Mouse (Mus musculus) lung, postnatal 14 days (tissue): ENCODE data around the gene Tdrkh.
A peak's percentile ranks its signal among the peaks of the same experiment; 100 is the strongest.

ENCODE experiments used
- DNase-seq: peaks from one replicate; pipeline ENCODE4 v3.0.0; 2021

The Tdrkh gene

GRCm38 (mm10) chr3:94391001-94391400 lies 22.1 kb upstream of the Tdrkh start:
- DNase-seq = no peak

GRCm38 (mm10) chr3:94392128-94392527 lies 20.9 kb upstream of the Tdrkh start:
- DNase-seq = no peak

DNA sequence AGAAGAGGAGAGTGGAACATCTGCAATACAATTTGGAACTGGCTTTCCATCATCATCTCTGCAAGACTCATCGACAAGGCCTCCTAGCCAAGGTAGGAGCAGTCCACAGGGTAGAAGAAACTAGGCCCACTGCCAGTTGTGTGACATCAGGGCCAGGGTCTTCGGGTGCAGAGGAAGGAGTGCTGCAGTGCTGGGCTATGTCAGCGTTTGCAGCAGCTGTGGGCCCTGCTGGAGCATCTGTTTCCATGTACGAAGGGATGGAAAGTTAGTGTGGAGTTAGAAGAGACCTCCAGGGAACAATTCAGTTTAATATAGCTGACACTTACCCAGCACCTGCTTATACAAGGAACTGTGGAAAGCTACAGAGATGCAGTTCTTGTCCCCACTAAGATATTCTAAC lies 20.0 kb upstream of the Tdrkh start:
- DNase-seq = no peak

- DNase-seq = no peak
Measured at GRCm38 (mm10) chr3:94396336-94396735, 16.7 kb upstream of the Tdrkh start.

GRCm38 (mm10) chr3:94396851-94397250 lies 16.2 kb upstream of the Tdrkh start:
- DNase-seq = no peak

DNA sequence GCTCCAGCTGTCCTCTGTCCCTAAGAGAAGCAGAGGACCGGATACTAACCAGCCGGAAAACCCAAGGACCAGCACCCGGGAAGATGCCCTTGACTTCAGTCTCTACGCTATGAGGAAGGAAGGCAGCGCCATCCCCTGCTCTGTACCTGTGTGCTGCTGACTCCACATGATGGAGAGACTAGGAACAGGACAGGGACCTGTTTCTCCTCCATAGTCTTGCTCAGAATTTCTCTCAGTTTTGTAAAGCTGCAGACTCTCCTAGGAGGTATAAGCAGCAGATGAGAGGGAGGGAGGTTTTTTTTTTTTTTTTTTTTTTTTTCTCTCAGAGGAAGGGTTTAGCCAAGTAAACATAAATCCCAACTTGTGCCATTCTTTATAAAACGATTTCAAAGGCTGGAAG lies 14.9 kb upstream of the Tdrkh start, which contains the start of gene Lingo4:
TSS of gene Lingo4 (plus strand) at position 301 of the 400 bp plus-strand sequence.
- no peak for DNase-seq

- DNase-seq = no peak
Measured at GRCm38 (mm10) chr3:94398943-94399481, 14.1 kb upstream of the Tdrkh start.

GRCm38 (mm10) chr3:94399663-94400310 lies 13.3 kb upstream of the Tdrkh start:
- DNase-seq = no peak

DNA sequence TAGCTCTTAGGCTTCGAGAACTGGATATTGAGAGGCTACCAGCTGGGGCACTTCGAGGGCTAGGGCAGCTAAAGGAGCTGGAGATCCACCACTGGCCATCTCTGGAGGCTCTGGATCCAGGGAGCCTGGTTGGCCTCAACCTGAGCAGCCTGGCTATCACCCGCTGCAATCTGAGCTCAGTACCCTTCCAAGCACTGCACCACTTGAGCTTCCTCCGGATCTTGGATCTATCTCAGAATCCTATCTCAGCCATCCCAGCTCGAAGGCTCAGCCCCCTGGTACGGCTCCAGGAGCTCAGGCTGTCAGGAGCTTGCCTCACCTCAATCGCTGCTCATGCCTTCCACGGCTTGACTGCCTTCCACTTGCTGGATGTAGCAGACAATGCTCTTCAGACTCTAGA lies 10.6 kb upstream of the Tdrkh start:
- no peak for DNase-seq

DNA sequence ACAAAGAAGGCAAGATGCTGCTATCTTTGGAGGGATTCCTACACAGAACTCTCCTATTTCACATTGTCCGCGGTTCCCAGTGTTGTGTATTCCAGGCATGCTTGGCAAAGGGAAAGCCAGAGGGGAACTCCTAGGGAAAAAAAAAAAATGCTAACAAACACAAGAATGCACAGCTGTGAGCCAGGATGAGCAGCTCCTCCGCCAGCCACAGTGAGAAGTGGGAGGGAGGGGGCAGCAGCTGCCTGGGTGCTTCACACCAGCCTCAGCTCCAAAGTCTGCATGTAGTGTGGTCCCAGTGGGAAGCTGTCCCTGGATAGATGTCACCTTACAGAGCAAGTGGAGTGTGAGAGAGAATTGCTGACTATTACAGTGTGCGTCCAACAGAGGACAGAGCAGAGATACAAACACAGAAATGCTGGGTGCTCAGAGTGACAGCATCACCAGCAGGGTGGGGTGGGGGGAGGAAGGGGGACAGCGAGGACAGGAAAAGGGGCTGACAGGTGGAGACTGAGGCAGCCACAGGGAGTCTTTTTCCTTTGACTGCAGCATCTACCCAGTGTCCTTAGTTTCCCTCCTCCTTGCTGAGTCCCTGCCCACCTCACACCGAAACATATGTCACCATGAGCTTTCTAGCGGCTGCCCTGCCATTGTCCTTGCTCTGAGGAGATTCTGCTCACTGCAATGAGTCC lies 8.6 kb upstream of the Tdrkh start:
- peak; percentile 8 for DNase-seq

DNA sequence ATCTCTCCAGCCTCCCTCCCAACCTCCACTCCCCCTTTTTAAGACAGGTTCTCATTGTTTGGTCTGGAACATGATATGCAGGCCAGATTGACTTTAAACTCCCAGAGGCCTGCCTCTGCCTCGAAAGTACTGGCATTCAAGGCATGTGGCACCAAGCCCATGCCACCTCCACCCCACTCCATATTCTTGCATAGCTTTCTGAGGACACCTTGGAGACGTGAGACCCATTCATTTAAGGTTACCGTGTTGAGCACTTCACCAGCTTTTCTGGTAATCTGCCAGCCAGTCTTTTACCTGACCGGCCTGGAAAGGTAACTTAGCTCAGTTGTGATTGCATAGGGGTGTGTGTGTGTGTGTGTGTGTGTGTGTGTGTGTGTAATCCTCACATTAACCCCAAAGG lies 7.5 kb upstream of the Tdrkh start:
- DNase-seq = peak; percentile 26

DNA sequence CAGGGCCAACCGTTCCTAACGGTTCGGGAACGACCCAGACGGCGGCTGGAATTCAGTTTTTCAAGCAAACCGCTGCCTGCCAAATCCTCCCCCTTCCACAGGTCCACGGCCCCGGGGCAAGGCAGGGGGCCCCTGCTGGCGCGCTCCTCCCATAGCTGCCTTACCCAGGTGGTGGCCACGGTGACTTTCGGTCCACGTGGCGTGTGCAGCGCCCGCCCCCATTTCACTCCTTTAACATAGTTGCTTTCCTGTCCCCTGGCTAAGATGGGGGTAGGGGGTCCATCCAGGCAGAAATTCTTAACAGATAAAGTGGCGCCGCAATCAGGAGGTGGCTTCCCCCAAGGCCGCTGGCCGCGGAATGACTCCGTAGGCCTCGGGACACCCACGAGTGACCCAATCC lies 543 bp upstream of the Tdrkh start:
- DNase-seq = no peak

DNA sequence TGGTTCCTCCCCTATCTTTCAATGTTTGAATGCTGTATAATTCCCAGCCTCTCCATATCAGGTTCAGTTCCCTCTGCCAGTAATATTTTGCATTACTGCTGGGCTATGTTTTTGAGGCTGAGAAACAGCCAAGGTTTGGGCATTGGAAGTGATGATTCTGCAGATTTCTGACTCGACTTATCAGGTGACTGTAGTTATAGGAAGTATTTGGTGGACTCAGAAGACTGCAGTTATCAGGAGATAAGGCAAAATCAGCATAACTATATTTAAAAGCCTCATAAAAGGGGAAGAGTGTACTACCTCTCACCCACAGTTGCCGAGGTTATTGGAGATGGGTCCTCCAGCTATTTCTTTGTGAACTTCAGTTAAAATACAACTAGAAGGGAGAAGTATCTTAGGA lies 17.9 kb downstream of the Tdrkh start:
- no peak for DNase-seq

DNA sequence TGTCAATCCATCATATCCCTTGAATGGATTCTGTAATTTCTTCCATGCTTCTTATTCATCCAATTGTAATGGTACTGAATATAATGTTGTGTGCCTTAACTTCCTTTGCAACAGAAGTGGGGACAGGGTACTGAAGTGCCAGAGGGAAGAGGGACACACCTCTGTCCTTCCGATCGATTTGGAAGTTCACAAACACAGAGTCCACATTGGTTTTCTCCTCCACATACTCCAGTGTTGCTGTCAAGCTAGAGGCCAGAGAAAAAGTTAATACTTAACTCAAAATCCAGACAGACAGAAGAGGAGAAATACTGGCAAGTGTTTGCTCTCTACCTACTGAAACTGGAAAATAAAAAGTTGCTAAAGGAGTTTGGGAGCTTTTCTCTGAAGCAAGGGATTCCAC lies 21.2 kb downstream of the Tdrkh start:
- no peak for DNase-seq

DNA sequence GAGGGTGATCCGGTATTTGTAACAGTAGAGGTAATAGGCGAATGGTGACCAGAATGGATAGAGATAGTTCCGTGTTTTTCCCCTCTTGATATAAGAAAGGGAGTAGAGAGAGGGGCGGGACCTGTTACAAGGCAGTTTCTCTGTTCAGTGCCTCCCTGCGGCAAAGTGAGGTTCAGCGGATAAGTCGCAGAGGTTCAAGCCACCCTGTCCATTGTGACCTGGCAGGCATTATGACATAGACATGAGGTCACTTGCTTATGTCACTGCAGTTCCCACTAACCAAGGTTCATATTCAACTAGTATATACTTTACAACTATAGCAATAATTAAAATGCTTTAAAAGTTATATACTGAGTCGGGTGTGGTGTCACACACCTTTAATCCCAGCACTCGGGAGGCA lies 23.3 kb downstream of the Tdrkh start:
- no peak for DNase-seq

DNA sequence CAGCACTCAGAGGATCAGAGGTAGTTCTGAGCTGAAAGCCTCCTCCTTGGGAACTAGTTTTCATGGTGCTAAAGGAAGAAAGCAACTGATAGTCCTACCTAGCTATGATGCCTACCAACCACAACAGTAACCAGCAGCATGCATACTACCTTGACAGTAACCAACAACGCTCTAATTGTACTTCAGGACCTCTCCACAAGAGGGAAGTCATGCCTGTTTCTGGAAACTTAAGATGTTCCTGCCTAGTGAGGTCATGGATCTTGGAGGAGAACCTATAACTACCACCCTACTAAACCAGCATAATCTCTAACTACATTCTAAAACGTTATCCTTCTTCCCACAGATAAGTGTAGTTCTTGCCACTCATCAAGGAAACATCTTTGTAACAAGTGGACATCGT lies 28.1 kb downstream of the Tdrkh start:
- DNase-seq = peak; percentile 14

GRCm38 (mm10) chr3:94442951-94443596 lies 30.0 kb downstream of the Tdrkh start, which contains the start of gene Mrpl9:
TSS of gene Mrpl9 (plus strand) at chr3:94443318.
- peak; percentile 95 for DNase-seq

DNA sequence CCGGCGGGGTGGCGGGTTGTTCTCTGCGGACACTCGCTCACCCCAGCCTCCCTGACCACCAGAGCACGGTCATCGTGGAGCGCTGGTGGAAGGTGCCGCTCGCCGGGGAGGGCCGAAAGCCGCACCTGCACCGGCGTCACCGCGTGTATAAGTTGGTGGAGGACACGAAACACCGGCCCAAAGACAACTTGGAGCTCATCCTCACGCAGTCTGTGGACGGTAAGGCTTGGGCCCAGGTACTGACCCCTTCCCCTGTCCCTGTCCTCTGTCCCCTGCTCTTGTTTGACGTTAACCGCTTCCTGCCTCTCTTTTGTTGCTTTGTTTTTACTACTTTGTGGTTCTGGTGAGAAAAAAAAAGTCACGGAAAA lies 30.5 kb downstream of the Tdrkh start, which contains the start of gene Oaz3:
TSS of gene Oaz3 (minus strand) at position 319 of the 368 bp plus-strand sequence.
- DNase-seq = no peak

DNA sequence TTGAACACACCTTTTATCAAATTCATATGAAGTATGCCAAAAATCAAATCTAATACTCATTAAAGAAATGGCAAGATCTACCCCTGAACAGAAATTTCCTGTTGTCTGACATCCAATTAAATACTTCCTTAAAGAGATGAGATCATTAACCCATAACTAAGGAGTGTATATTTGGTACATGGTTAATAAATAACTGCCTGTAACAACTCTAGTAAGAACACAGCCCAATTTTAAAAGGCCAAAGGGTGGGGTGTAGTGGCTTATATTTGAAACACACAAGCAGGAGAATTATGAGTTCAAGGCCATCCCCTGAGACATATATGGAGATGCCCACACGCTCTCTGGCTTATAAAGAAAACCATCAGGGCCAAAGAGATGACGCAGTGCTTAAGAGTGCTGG lies 36.3 kb downstream of the Tdrkh start:
- DNase-seq = no peak

- peak; percentile 84 for DNase-seq
Measured at GRCm38 (mm10) chr3:94456529-94457000, 43.5 kb downstream of the Tdrkh start.

DNA sequence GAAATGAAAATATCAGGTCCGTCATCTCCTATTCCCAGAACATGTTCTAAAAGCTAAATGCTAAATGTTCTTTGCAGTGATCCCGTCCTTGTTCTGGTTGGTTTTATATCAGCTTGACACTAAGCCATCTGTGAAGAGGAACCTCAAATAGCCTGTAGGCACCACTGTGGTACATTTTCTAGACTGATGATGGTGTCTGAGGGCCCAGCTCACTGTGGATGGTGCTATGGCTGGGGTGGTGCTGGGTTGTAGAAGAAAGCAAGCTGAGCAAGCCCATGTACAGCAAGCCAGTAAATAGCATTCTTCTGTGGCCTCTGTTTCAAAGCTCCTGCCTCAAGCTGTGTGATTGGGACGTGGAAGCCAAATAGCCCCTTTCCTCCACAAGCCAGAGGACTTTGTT lies 44.0 kb downstream of the Tdrkh start:
- no peak for DNase-seq

DNA sequence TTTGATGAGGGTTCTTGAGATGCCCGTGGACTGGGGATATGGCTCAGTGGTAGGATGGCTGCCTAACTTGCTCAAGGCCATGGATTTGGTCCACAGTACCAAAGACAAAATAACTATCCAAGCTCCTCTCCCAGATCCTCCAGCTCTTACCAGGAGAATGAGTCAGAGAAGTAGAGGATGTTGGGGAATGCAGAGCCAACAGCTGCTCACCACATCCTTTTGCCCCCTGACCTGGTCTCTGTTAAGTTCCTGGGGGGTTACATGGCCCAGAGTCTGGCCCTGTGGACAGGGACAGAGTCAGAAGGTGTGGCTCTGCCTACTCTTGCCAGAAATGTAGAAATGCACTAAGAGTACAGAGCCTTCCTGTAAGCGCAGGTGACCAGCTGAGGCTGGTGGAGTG lies 46.8 kb downstream of the Tdrkh start:
- DNase-seq = no peak

DNA sequence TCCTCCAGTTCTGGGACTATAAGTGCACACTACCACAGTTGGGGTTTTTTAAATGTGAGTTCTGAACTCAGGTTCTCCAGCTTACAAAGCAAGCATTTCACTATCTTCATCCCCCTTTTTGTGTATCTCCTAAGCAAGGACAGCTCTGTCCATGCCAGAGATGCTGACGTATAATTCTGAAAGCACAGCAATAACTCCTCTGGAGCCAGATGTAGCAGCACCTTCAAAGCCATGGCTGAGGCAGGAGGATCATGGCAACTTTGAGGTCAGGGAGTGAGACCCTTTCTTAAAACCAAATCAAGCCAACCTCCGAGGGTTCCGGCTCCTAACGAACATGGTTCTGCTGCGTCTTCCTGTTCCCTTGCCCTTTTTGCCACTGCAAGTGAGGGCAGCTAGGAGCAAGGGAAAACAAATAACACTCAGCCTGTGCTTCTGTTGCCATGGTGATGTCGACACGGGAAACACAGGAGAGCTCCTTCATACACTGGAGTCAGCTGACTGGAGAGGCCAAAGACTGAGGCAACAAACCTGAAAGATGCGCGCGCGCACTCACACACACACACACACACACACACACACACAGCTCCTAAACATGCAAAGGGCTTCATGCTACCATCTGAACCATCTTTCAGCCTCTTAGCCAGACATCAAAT lies 51.0 kb downstream of the Tdrkh start:
- peak; percentile 34 for DNase-seq
